Mouse (Mus musculus): ENCODE data around the gene Col24a1.

The Col24a1 gene

GRCm38 (mm10) chr3:145556206-145556605 lies 263.9 kb downstream of the Col24a1 start:
- TF ChIP-seq GATA4 (IDR thresholded peaks at IDR 0.05; ENCODE audit: insufficient replicate concordance, low read length), result no peak

GRCm38 (mm10) chr3:145559675-145560074 lies 267.4 kb downstream of the Col24a1 start:
- no peak for TF ChIP-seq GATA4 (IDR thresholded peaks at IDR 0.05; ENCODE audit: insufficient replicate concordance, low read length)

GRCm38 (mm10) chr3:145560117-145560516 lies 267.8 kb downstream of the Col24a1 start:
- no peak for TF ChIP-seq GATA4 (IDR thresholded peaks at IDR 0.05; ENCODE audit: insufficient replicate concordance, low read length)

GRCm38 (mm10) chr3:145574468-145574867 lies 282.2 kb downstream of the Col24a1 start:
- no peak for TF ChIP-seq GATA4 (IDR thresholded peaks at IDR 0.05; ENCODE audit: insufficient replicate concordance, low read length)

GRCm38 (mm10) chr3:145575340-145575739 lies 283.1 kb downstream of the Col24a1 start:
- no peak for TF ChIP-seq GATA4 (IDR thresholded peaks at IDR 0.05; ENCODE audit: insufficient replicate concordance, low read length)

GRCm38 (mm10) chr3:145575743-145576481 lies 283.6 kb downstream of the Col24a1 start, which contains the start of gene Znhit6:
Znhit6 (plus strand) TSS chr3:145576205.
- no peak for TF ChIP-seq GATA4 (IDR thresholded peaks at IDR 0.05; ENCODE audit: insufficient replicate concordance, low read length)

GRCm38 (mm10) chr3:145576482-145576822 lies 284.2 kb downstream of the Col24a1 start:
- no peak for TF ChIP-seq GATA4 (IDR thresholded peaks at IDR 0.05; ENCODE audit: insufficient replicate concordance, low read length)

GRCm38 (mm10) chr3:145576876-145577275 lies 284.6 kb downstream of the Col24a1 start:
- TF ChIP-seq GATA4 (IDR thresholded peaks at IDR 0.05; ENCODE audit: insufficient replicate concordance, low read length), result no peak

GRCm38 (mm10) chr3:145583043-145583442 lies 290.8 kb downstream of the Col24a1 start:
- TF ChIP-seq GATA4 (IDR thresholded peaks at IDR 0.05; ENCODE audit: insufficient replicate concordance, low read length), result no peak

- TF ChIP-seq GATA4 (IDR thresholded peaks at IDR 0.05; ENCODE audit: insufficient replicate concordance, low read length), result no peak
Observed at GRCm38 (mm10) chr3:145583522-145584200, 291.4 kb downstream of the Col24a1 start.

GRCm38 (mm10) chr3:145590562-145590961 lies 298.3 kb downstream of the Col24a1 start:
- TF ChIP-seq GATA4 (IDR thresholded peaks at IDR 0.05; ENCODE audit: insufficient replicate concordance, low read length), result no peak

GRCm38 (mm10) chr3:145591841-145592542 lies 299.7 kb downstream of the Col24a1 start:
- TF ChIP-seq GATA4 (IDR thresholded peaks at IDR 0.05; ENCODE audit: insufficient replicate concordance, low read length), result no peak

- no peak for TF ChIP-seq GATA4 (IDR thresholded peaks at IDR 0.05; ENCODE audit: insufficient replicate concordance, low read length)
Observed at GRCm38 (mm10) chr3:145595354-145595753, 303.1 kb downstream of the Col24a1 start.

- no peak for TF ChIP-seq GATA4 (IDR thresholded peaks at IDR 0.05; ENCODE audit: insufficient replicate concordance, low read length)
Observed at GRCm38 (mm10) chr3:145599059-145599458, 306.8 kb downstream of the Col24a1 start.

GRCm38 (mm10) chr3:145600801-145601200 lies 308.5 kb downstream of the Col24a1 start:
- no peak for TF ChIP-seq GATA4 (IDR thresholded peaks at IDR 0.05; ENCODE audit: insufficient replicate concordance, low read length)

- no peak for TF ChIP-seq GATA4 (IDR thresholded peaks at IDR 0.05; ENCODE audit: insufficient replicate concordance, low read length)
Observed at GRCm38 (mm10) chr3:145601345-145601744, 309.1 kb downstream of the Col24a1 start.

Measured in liver, adult (tissue).